Mouse (Mus musculus) C2C12 (cell line): ENCODE data around the gene Fscn2. TPM values are rescaled to one million over a fixed set of nuclear protein-coding genes. Genes with fewer than 3 reads are reported as not detected.

Source experiments
- H3K27me3 ChIP-seq: one replicate; pipeline ENCODE4 v1.6.1; 2011; ENCODE audit not compliant: control insufficient read depth, insufficient read depth, insufficient read length
- H3K36me3 ChIP-seq: one replicate; pipeline ENCODE4 v1.6.1; 2011; ENCODE audit not compliant: control insufficient read depth, insufficient read depth
- H3K4me3 ChIP-seq: one replicate; pipeline ENCODE4 v1.5.1; 2011; ENCODE audit warnings: mild to moderate bottlenecking, control low read depth; ENCODE audit not compliant: poor library complexity, insufficient read depth, severe bottlenecking
- H3K79me2 ChIP-seq: one replicate; pipeline ENCODE4 v1.6.1; 2011; ENCODE audit not compliant: control insufficient read depth, insufficient read depth
- H3K79me3 ChIP-seq: one replicate; pipeline ENCODE4 v1.6.1; 2011; ENCODE audit warnings: low read depth, control low read depth
- H3ac ChIP-seq: one replicate; pipeline ENCODE3; 2011; ENCODE audit warnings: low read depth; ENCODE audit not compliant: control insufficient read depth, insufficient read length
- CEBPB ChIP-seq: IDR thresholded peaks from one replicate; pipeline ENCODE4 v1.6.1; 2011; ENCODE audit warnings: low read depth, mild to moderate bottlenecking, control low read depth, moderate library complexity
- CTCF ChIP-seq: IDR thresholded peaks from one replicate; pipeline ENCODE4 v1.5.1; 2011; ENCODE audit not compliant: control insufficient read depth, insufficient read depth, insufficient read length
- FOSL1 ChIP-seq: IDR thresholded peaks from one replicate; pipeline ENCODE4 v1.8.0; 2011; ENCODE audit warnings: mild to moderate bottlenecking, low read length; ENCODE audit not compliant: poor library complexity, insufficient read depth, severe bottlenecking
- MAX ChIP-seq: IDR thresholded peaks from one replicate; pipeline ENCODE4 v1.6.1; 2011; ENCODE audit warnings: mild to moderate bottlenecking, control low read depth
- MYOD1 ChIP-seq: IDR thresholded peaks from one replicate; pipeline ENCODE4 v1.6.1; 2011; ENCODE audit warnings: low read depth; ENCODE audit not compliant: control insufficient read depth, insufficient read length
- MYOG ChIP-seq: IDR thresholded peaks from one replicate; pipeline ENCODE4 v1.6.1; 2011; ENCODE audit not compliant: control insufficient read depth, insufficient read length; ENCODE audit errors: extremely low read depth
- USF1 ChIP-seq: IDR thresholded peaks from one replicate; pipeline ENCODE4 v1.6.1; 2011; ENCODE audit warnings: low read depth, mild to moderate bottlenecking, control low read depth, moderate library complexity
- polyA plus RNA-seq: library from polyadenylated mRNA; unstranded; fragments of >200 nt; fragmentation: generic; extraction: Trizol; gene quantifications from one replicate; pipeline ENCODE4 v1.2.1, GENCODE M21; 2012; ENCODE audit warnings: missing spikeins

Fscn2 gene
- polyA plus RNA-seq, 1 experiment: 0.25 TPM

- H3K79me2 ChIP-seq: peaks cover 3% of the 10 kb centered on the region
- no peaks in the 10 kb centered on the region for H3K27me3 ChIP-seq
- H3K79me3 ChIP-seq: peaks cover under 1% of the 10 kb centered on the region
- no peaks in the 10 kb centered on the region for H3K36me3 ChIP-seq
- no peak overlapping the region for H3K4me3 ChIP-seq
- TF ChIP-seq MYOD1 (no peak), MAX (no peak), MYOG (no peak), CEBPB (no peak), USF1 (no peak), CTCF (no peak), FOSL1 (no peak)
- H3ac ChIP-seq: no peak overlapping the region
Observed at GRCm38 (mm10) chr11:120356900-120357299, 4.4 kb upstream of the Fscn2 start.

GRCm38 (mm10) chr11:120357791-120358401, 3.4 kb upstream of the Fscn2 start:
- no peak overlapping the region for H3K4me3 ChIP-seq
- H3K36me3 ChIP-seq: no peaks in the 10 kb centered on the region
- no peaks in the 10 kb centered on the region for H3K79me2 ChIP-seq
- H3K27me3 ChIP-seq: no peaks in the 10 kb centered on the region
- H3ac ChIP-seq: no peak overlapping the region
- TF ChIP-seq USF1 (no peak), CTCF (no peak), MYOD1 (no peak), MAX (no peak), FOSL1 (no peak), MYOG (no peak), CEBPB (no peak)
- no peaks in the 10 kb centered on the region for H3K79me3 ChIP-seq

GRCm38 (mm10) chr11:120359391-120359790, 1.9 kb upstream of the Fscn2 start:
- no peaks in the 10 kb centered on the region for H3K79me2 ChIP-seq
- TF ChIP-seq MYOD1: no peak
- no peak for TF ChIP-seq CEBPB
- no peak for TF ChIP-seq CTCF

GRCm38 (mm10) chr11:120360062-120360461, 1.3 kb upstream of the Fscn2 start:
- Histone ChIP-seq H3K27me3 (no peaks in the 10 kb centered on the region), H3K79me3 (no peaks in the 10 kb centered on the region), H3K36me3 (no peaks in the 10 kb centered on the region), H3K4me3 (no peak overlapping the region), H3K79me2 (no peaks in the 10 kb centered on the region), H3ac (no peak overlapping the region)
- TF ChIP-seq USF1: no peak
- TF ChIP-seq CEBPB: no peak
- no peak for TF ChIP-seq FOSL1
- no peak for TF ChIP-seq CTCF
- peak; percentile 53 for TF ChIP-seq MYOD1

More at GRCm38 (mm10) chr11:120359391-120359790, 1.9 kb upstream of the Fscn2 start:
- H3K27me3 ChIP-seq: no peaks in the 10 kb centered on the region
- no peaks in the 10 kb centered on the region for H3K79me3 ChIP-seq
- H3K36me3 ChIP-seq: no peaks in the 10 kb centered on the region
- no peak overlapping the region for H3K4me3 ChIP-seq
- no peak overlapping the region for H3ac ChIP-seq

GRCm38 (mm10) chr11:120360755-120361154, 579 bp upstream of the Fscn2 start:
- TF ChIP-seq MYOG (no peak), MYOD1 (no peak), FOSL1 (no peak), CTCF (no peak), CEBPB (no peak), MAX (no peak), USF1 (no peak)
- Histone ChIP-seq H3ac (no peak overlapping the region), H3K79me3 (no peaks in the 10 kb centered on the region), H3K36me3 (no peaks in the 10 kb centered on the region), H3K4me3 (no peak overlapping the region), H3K27me3 (no peaks in the 10 kb centered on the region), H3K79me2 (no peaks in the 10 kb centered on the region)

- Histone ChIP-seq H3K79me3 (no peaks in the 10 kb centered on the region), H3ac (no peak overlapping the region), H3K4me3 (no peak overlapping the region), H3K36me3 (no peaks in the 10 kb centered on the region), H3K79me2 (no peaks in the 10 kb centered on the region), H3K27me3 (no peaks in the 10 kb centered on the region)
- no peak for TF ChIP-seq MYOG
- TF ChIP-seq CTCF: no peak
- no peak for TF ChIP-seq CEBPB
- TF ChIP-seq USF1: no peak
- no peak for TF ChIP-seq FOSL1
- TF ChIP-seq MAX: no peak
- no peak for TF ChIP-seq MYOD1
Observed at GRCm38 (mm10) chr11:120362891-120363290, 1.6 kb downstream of the Fscn2 start.
